Mouse (Mus musculus): ENCODE measurements at regions not wholly inside any gene's neighbourhood (a gene's known extent, or its start where the extent isn't known, plus 50 kb on each side); places are given as distances from the start of the nearest gene placed in this dataset.

DNA sequence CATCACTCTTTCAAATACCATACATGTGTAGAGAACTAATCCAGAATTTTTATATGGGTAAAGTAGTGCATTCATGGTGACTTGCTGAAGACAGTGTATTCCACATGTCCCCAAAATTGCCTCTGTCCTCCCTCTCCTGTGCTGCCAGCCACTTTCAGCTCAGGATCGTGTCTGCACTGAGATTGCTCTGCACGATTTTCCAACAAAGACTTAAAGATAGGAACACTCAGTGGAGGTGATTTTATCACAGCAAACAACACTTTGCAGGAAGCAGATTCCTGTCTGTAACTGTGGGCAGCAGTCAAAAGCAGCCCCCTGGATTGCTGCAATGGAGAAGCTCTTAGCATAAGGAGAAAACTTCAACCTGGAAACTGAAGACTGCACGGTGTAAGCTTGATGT lies 438.8 kb downstream of the Hs3st1 start:
- H3K27me3 ChIP-seq (replicated peaks), result no peaks in the 10 kb centered on the region
- no peaks in the 10 kb centered on the region for H3K36me3 ChIP-seq
- 63% methylated on average over 3 of the region's 3 CpGs for WGBS
- no peak overlapping the region for H3K27ac ChIP-seq
- no peak overlapping the region for H3K4me3 ChIP-seq (replicated peaks)
- no peak overlapping the region for H3K9ac ChIP-seq
- H3K9me3 ChIP-seq, result no peaks in the 10 kb centered on the region
- no peaks in the 10 kb centered on the region for H3K4me1 ChIP-seq (replicated peaks)
- no peak overlapping the region for H3K4me2 ChIP-seq (replicated peaks)
- ATAC-seq, result no peak

DNA sequence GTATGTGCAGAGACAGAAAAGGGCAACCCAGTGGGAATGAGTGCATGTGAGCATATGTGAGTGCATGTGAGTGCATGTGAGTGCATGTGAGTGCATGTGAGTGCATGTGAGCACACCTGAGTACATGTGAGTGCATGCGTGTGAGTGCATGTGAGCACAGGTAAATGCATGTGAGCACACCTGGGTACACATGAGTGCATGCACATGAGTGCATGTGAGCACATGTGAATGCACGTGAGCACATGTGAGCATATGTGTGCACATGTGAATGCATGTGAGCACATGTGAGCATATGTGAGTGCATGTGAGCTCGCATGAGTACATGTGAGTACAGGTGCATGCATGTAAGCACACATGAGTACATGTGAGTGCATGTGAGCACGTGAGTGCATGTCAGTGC lies 434.6 kb upstream of the Clnk start:
- no peak overlapping the region for H3K27ac ChIP-seq
- no peak overlapping the region for H3K4me2 ChIP-seq (replicated peaks)
- WGBS, result 91% methylated on average over 4 of the region's 4 CpGs
- no peaks in the 10 kb centered on the region for H3K4me1 ChIP-seq (replicated peaks)
- no peaks in the 10 kb centered on the region for H3K9me3 ChIP-seq
- H3K4me3 ChIP-seq (replicated peaks), result no peak overlapping the region
- ATAC-seq, result no peak
- no peaks in the 10 kb centered on the region for H3K36me3 ChIP-seq
- H3K9ac ChIP-seq, result no peak overlapping the region
- no peaks in the 10 kb centered on the region for H3K27me3 ChIP-seq (replicated peaks)

DNA sequence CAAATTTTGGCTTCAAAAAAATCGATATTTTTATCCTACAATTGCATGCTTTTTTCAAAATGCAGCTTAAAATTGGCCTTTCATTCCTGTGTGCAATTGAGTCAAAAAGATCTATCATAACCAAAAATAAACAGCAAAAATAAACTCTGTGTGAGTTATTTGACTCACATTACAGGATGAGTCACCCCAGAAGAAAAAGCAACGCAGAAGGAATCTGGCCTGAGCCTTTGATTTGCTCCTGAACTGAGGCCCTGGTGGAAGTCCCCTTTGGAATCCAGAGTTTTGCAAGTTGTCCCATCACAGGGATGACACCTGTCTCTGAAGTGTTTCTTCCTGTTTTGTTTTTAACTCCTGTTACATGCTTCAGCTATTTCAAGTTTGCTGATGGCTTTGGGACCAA lies 429.2 kb upstream of the Clnk start:
- Histone ChIP-seq H3K36me3 (no peaks in the 10 kb centered on the region), H3K9me3 (no peaks in the 10 kb centered on the region), H3K4me2 (replicated peaks) (no peak overlapping the region), H3K27ac (no peak overlapping the region), H3K27me3 (replicated peaks) (no peaks in the 10 kb centered on the region), H3K9ac (no peak overlapping the region), H3K4me3 (replicated peaks) (no peak overlapping the region), H3K4me1 (replicated peaks) (no peaks in the 10 kb centered on the region)
- WGBS, result 60% methylated on average over 2 of the region's 2 CpGs
- ATAC-seq, result no peak

DNA sequence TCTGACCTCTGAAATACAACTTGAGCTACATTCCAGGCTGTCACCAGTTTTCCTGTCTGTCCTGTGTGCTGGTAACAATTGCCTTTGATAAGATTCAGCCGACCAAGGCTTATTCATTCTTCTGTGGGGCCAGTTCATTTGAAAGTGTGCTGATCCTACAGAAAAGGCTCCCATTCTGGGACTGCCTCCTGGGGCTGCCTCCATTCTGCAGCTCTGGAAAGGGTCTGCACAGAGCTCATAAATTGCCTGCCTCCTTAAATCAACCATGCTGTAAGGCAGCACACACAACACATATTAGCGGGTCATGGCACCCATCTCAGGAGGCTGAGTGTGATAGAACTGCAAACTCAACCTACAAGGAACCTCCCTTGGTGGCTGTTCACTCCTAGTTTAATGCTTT lies 416.2 kb upstream of the Clnk start:
- no peak overlapping the region for H3K4me2 ChIP-seq (replicated peaks)
- H3K9ac ChIP-seq, result no peak overlapping the region
- no peaks in the 10 kb centered on the region for H3K27me3 ChIP-seq (replicated peaks)
- no peaks in the 10 kb centered on the region for H3K4me1 ChIP-seq (replicated peaks)
- no peaks in the 10 kb centered on the region for H3K36me3 ChIP-seq
- no peaks in the 10 kb centered on the region for H3K9me3 ChIP-seq
- H3K4me3 ChIP-seq (replicated peaks), result no peak overlapping the region
- no peak for ATAC-seq
- no peak overlapping the region for H3K27ac ChIP-seq
- WGBS, result 55% methylated on average over 2 of the region's 2 CpGs

DNA sequence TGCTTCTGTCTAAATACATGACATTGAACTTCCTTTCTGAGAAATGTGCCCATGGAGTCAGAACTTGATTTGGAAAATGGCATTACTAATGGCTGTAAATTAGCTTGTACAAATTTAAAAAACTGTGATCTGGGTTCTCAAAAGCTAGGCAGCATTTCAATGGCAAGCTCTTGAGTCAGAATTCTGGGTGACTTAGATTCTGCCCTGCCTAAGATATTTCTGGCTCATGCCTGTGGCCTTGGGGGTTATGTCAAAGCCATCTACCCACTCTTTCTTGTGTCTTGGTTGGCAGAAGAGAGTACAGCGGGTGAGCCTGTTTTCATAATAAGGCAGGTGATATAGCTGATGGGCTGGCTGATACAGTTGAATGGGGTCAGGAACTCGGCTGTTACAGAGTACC lies 404.4 kb upstream of the Clnk start:
- Histone ChIP-seq H3K4me2 (replicated peaks) (no peak overlapping the region), H3K4me3 (replicated peaks) (no peak overlapping the region), H3K27me3 (replicated peaks) (no peaks in the 10 kb centered on the region), H3K4me1 (replicated peaks) (no peaks in the 10 kb centered on the region), H3K36me3 (no peaks in the 10 kb centered on the region), H3K27ac (no peak overlapping the region), H3K9me3 (no peaks in the 10 kb centered on the region), H3K9ac (no peak overlapping the region)
- ATAC-seq, result no peak
- WGBS, result 80% methylated on average over 2 of the region's 2 CpGs

DNA sequence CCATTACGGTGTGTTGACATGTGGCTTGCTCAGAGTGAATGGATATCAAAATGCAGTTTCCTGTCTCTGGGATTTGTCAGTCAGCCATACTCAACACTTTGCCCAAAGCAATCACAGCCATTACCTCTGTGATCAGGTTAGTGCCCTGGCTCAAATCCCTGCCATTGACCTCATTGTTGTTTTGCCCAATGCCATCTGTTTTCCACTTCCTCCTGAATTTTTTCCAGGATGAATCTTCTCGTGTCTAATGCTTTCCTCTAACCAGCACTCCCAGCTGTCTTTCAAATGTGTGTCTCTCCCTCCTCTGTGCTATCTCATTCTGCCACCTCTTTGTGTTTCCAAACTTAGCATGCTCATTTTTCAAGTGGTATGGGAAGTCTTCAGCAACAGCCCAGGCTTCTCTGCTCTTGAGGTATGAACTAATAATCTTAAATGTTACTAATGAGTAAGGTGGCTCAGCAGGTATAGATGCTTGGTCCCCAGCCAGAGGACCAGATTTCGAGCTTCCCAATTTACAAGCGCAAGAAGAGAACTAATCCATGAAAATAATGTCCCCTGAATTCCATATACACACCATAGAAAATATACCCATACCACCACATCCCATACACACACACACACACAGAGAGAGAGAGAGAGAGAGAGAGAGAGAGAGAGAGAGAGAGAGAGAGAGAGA lies 397.2 kb upstream of the Clnk start:
- Histone ChIP-seq H3K27me3 (replicated peaks) (no peaks in the 10 kb centered on the region), H3K27ac (no peak overlapping the region), H3K9ac (no peak overlapping the region), H3K36me3 (no peaks in the 10 kb centered on the region), H3K4me3 (replicated peaks) (no peak overlapping the region), H3K4me1 (replicated peaks) (no peaks in the 10 kb centered on the region), H3K4me2 (replicated peaks) (no peak overlapping the region), H3K9me3 (no peaks in the 10 kb centered on the region)
- ATAC-seq, result no peak
- WGBS, result 67% methylated on average over 4 of the region's 4 CpGs

DNA sequence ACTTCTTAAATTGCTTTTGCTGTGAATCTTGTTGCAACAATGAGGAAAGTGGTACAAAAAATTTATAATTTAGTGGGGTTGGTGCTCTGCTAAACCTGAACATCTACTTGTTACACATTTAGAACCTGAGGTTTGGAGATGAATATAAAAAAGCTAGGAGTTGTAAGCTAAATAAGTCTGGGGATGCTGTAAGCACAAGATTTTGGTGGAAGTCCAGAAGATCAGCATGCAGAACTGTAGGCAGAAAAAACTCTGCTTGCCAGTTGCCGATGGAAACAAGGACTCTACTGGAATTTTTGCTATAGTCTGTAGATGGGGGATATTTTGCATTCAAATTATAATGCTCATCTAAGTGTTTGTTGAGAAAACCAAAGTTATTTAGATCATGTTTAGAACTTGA lies 390.5 kb upstream of the Clnk start:
- no peak overlapping the region for H3K9ac ChIP-seq
- H3K4me1 ChIP-seq (replicated peaks), result no peaks in the 10 kb centered on the region
- no peaks in the 10 kb centered on the region for H3K36me3 ChIP-seq
- no peaks in the 10 kb centered on the region for H3K27me3 ChIP-seq (replicated peaks)
- no peak for ATAC-seq
- H3K9me3 ChIP-seq, result no peaks in the 10 kb centered on the region
- H3K4me3 ChIP-seq (replicated peaks), result no peak overlapping the region
- 86% methylated on average over 1 of the region's 1 CpGs for WGBS
- no peak overlapping the region for H3K4me2 ChIP-seq (replicated peaks)
- H3K27ac ChIP-seq, result no peak overlapping the region

DNA sequence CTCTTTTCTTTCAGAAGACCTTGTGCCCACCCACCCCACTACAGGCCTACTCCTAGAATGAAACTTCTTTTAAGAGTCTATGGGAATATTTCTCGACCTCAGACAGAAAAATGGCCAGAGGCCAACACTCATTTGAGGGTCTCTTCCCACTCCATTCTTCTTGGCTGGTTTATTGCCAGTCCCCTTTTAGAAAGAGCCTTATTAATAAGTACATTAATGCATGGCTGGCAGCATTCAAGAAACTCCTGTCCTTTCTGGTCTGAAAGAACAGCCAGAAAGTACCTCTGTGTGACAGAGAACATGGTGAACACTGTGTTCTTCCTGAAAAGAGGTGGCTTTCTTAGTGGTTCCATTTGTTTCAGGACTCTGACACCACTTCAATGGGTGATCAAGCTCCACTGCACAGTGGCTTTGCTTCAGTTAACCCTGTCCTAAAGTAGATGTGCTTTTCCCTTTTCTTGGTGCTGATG lies 384.1 kb upstream of the Clnk start:
- ATAC-seq, result no peak
- WGBS, result 74% methylated on average over 1 of the region's 1 CpGs
- no peaks in the 10 kb centered on the region for H3K36me3 ChIP-seq
- H3K27me3 ChIP-seq (replicated peaks), result no peaks in the 10 kb centered on the region
- no peaks in the 10 kb centered on the region for H3K9me3 ChIP-seq
- H3K4me1 ChIP-seq (replicated peaks), result no peaks in the 10 kb centered on the region
- no peak overlapping the region for H3K4me2 ChIP-seq (replicated peaks)
- H3K27ac ChIP-seq, result no peak overlapping the region
- H3K4me3 ChIP-seq (replicated peaks), result no peak overlapping the region
- H3K9ac ChIP-seq, result no peak overlapping the region

DNA sequence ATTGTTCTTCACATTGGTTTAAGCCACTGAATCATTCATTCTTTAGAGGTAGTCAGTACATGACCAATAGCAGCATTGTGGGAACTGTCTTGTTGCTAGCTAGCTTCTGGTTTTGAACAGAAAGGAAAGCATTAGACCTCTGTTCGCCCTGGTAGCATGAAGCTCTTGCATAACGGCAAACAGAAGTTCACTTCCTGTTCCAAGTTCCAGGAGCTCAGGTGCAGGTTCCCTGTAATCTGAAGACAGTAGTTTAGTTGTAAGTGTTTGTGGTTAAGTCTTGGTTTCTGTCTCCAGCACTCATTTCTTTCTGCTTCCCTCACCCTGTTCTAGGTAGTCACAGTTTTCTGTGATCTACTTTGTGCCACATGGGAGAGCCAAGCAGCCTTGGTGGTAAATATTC lies 381.1 kb upstream of the Clnk start:
- Histone ChIP-seq H3K4me2 (replicated peaks) (no peak overlapping the region), H3K27ac (no peak overlapping the region), H3K9ac (no peak overlapping the region), H3K4me1 (replicated peaks) (no peaks in the 10 kb centered on the region), H3K4me3 (replicated peaks) (no peak overlapping the region), H3K36me3 (no peaks in the 10 kb centered on the region), H3K9me3 (no peaks in the 10 kb centered on the region), H3K27me3 (replicated peaks) (no peaks in the 10 kb centered on the region)
- no peak for ATAC-seq
- 79% methylated on average over 2 of the region's 2 CpGs for WGBS

DNA sequence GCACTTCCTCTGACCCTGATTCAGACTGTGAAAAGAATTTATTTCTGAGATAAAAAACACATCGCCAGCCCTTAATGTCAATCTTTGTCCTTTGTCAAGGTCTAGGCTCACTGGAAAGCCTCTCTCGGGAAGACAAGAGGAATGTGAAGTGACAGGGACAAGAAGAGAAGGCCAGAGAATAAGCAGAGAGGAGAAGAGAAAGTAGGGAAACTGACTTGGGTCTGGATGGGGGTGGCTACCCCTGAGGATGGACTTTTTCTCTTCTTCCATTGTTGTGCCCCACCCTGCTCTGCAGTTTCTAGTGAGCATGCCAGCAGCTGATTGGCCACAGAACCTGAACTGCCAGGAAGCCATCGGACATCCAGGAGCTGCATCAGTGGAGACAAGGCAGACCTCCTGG lies 375.6 kb upstream of the Clnk start:
- Histone ChIP-seq H3K9me3 (no peaks in the 10 kb centered on the region), H3K36me3 (no peaks in the 10 kb centered on the region), H3K27me3 (replicated peaks) (no peaks in the 10 kb centered on the region), H3K4me2 (replicated peaks) (no peak overlapping the region), H3K4me1 (replicated peaks) (no peaks in the 10 kb centered on the region), H3K9ac (no peak overlapping the region), H3K27ac (no peak overlapping the region), H3K4me3 (replicated peaks) (no peak overlapping the region)
- ATAC-seq, result no peak
- 46% methylated on average over 3 of the region's 3 CpGs for WGBS

DNA sequence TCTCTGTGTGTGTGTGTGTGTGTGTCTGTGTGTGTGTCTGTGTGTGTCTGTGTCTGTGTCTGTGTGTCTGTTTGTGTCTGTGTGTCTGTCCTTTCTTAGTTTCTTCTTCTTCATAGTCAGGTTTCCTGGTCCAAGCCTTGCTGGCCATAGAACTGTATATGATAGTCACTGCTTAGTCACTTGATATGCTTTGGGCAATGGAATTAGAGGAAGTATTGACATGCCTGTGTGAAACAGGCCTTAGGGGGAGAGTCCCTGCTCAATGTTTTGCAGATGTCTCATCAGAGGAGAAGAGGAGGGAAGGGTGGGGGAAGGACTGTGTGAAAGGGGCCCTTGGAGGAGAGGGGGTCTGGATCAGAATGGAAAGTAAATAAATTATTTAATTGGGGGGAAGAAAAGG lies 374.4 kb upstream of the Clnk start:
- Histone ChIP-seq H3K4me3 (replicated peaks) (no peak overlapping the region), H3K4me1 (replicated peaks) (no peaks in the 10 kb centered on the region), H3K27me3 (replicated peaks) (no peaks in the 10 kb centered on the region), H3K9me3 (no peaks in the 10 kb centered on the region), H3K27ac (no peak overlapping the region), H3K4me2 (replicated peaks) (no peak overlapping the region), H3K9ac (no peak overlapping the region), H3K36me3 (no peaks in the 10 kb centered on the region)
- ATAC-seq, result no peak

DNA sequence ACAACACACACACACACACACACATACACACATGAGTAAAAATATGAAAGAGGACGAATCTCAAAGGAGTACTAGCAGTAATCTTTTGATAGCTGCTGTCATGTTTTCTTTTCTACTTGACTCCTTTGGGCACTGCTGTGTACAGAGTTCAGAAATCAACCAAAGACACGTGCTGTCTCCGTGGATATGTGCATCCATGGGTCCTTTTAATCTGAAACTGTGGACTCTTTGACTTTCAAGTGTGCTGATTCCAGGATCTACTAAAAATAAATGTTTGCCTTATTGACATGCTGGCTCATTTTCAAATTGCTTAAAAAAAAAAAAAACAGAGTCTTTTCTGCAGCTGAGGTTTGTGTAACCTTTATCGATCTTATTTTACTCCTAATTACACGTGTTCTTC lies 343.1 kb upstream of the Clnk start:
- Histone ChIP-seq H3K9me3 (no peaks in the 10 kb centered on the region), H3K9ac (no peak overlapping the region), H3K27me3 (replicated peaks) (no peaks in the 10 kb centered on the region), H3K4me2 (replicated peaks) (no peak overlapping the region), H3K4me1 (replicated peaks) (no peaks in the 10 kb centered on the region), H3K36me3 (no peaks in the 10 kb centered on the region), H3K27ac (no peak overlapping the region), H3K4me3 (replicated peaks) (no peak overlapping the region)
- ATAC-seq, result no peak
- WGBS, result 84% methylated on average over 5 of the region's 5 CpGs

DNA sequence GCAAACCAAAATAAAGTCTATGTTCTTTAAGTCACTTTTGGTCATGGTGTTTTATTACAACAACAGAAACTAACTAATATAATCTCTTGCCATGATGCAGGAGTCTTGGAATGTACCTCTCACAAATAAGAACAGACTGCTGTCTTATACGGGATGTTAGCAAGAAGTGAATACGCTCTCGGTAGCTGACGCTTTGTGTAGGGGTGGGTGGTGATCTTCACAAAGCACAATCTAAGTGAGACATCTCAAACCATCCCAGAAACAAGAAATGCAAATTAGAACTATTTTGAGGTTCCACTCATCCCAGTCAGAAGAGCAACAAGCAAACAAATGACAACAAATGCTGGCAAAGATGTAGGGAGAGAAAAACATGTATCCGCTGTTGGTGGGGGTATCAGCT lies 339.7 kb upstream of the Clnk start:
- no peak for ATAC-seq
- 89% methylated on average over 5 of the region's 5 CpGs for WGBS
- no peak overlapping the region for H3K9ac ChIP-seq
- no peaks in the 10 kb centered on the region for H3K9me3 ChIP-seq
- H3K36me3 ChIP-seq, result no peaks in the 10 kb centered on the region
- no peak overlapping the region for H3K4me2 ChIP-seq (replicated peaks)
- H3K4me3 ChIP-seq (replicated peaks), result no peak overlapping the region
- H3K4me1 ChIP-seq (replicated peaks), result no peaks in the 10 kb centered on the region
- no peaks in the 10 kb centered on the region for H3K27me3 ChIP-seq (replicated peaks)
- no peak overlapping the region for H3K27ac ChIP-seq
